Mouse (Mus musculus) granulocyte monocyte progenitor cell, adult 5-6 weeks (primary cell): ENCODE measurements around the gene Rapgef4. TPM values are rescaled to one million over a fixed set of nuclear protein-coding genes. Genes with fewer than 3 reads are reported as not detected.

Experiments used
- ATAC-seq: replicated peaks from 2 replicates; pipeline ENCODE4 v1.8.0; 2016; ENCODE audit warnings: mild to moderate bottlenecking, moderate TSS enrichment, inconsistent platforms; ENCODE audit not compliant: poor library complexity, severe bottlenecking
- total RNA-seq, 2 experiments: library from RNA; stranded (forward) in 1 of 2; stranded (reverse) in 1 of 2; fragments of 200-712, 200-1000 nt in 1 of 2; fragments of >200 nt in 1 of 2; fragmentation: Nextera tagmentation in 1 of 2; gene quantifications; 2 replicates each; pipeline ENCODE4 v1.2.3; 2014 to 2017

Gene Rapgef4
- total RNA-seq, 2 experiments from 2014 or later = 2.6 to 5.3 TPM

DNA sequence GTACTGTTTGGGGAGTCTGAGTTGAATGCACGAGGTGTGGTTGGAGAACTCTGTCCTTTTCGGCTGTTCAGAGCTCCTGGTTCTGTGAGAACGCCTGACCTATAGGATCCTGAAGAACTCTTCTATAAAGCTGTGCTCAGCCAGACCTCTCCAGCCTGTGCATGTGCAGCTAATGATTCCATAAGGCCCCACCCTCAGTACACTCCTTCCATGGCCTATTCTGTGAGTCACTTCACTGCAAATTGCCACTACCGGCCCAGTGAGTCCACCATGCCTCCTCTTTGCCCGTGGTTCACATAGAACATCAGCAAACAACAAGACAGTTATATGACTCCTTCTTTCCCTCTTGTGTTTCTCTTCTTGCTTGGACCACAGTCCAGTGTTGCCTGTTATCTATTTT lies 42.8 kb downstream of the Rapgef4 start:
- ATAC-seq = no peak

DNA sequence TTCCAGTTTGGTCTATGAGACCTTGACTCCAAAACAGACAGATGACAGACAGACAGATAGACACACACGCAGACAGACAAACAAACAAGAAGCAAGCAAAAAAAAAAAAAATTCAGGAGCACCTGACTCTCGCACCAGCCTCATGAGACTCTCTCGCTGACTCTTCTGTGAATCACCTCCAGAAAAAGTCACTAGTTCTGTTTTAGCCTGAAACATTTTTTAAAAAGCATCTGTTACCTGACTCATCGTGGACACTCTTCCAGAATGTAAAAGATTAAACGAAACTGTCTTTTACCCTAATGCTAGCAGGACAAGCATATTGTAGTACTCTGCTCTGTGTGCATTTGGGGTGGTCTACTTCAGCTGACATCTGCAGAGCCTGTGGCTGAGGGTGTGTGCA lies 44.6 kb downstream of the Rapgef4 start:
- no peak for ATAC-seq

DNA sequence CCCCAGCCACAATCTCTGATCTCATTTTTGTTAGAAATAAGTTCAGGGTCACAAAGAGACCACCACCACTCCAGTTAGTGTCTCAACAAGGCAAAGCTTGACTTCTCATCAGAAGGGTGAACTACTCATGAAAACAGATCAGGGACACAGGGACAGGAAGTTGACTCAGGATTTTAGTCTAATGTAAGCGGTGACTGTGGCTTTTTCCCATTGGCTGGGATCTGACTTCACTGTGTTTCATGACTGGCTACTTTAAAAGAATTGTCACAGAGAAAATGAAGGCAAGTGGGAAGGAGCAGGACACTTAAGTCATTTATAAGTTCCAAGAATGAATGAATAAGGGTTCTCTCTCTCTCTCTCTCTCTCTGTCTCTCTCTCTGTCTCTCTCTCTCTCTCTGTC lies 45.5 kb downstream of the Rapgef4 start:
- ATAC-seq = no peak

DNA sequence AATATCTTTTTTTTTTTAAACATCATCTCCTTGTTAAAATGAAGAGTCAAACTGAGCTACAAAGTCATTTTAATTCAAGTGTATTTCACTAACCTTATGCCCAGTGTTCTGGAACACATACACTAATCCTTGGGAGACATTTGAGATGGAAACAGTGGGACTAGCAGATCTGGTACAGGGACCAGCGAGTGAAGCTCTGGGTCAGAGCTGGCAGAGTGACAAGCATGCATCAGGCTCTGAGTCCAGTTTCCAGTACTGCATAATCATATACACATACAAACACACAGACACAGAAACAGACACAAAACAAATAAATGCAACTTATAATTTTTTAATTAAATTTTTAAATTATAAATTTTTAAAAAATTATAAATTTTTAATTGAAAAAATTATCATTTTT lies 48.0 kb downstream of the Rapgef4 start:
- no peak for ATAC-seq

DNA sequence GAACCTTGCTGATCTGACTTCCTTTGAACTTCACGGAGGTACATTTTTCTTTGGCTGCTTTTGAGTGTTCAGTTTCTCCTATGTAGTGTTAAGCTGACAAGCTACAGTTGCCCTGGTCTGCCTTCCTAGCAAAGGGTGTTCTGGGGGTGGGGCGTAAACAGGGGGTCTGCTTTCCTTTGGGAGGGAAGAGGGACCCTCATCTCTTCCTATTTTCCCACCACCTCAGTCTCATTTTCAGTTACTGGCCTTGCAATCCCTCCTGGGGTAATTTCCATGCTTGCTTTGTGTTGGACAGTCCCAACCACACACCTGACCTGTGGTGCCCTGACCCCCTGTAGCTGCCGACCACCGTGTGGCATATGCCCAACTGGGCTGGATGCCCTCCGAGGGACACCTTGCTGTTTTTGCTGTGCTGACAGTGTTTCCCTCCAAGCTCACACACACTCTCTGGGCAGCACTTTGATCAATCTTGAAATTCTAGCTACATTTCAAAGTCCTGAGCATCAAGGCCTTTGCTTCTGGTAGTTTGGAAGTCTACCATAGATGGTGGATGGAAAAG lies 48.6 kb downstream of the Rapgef4 start:
- no peak for ATAC-seq

DNA sequence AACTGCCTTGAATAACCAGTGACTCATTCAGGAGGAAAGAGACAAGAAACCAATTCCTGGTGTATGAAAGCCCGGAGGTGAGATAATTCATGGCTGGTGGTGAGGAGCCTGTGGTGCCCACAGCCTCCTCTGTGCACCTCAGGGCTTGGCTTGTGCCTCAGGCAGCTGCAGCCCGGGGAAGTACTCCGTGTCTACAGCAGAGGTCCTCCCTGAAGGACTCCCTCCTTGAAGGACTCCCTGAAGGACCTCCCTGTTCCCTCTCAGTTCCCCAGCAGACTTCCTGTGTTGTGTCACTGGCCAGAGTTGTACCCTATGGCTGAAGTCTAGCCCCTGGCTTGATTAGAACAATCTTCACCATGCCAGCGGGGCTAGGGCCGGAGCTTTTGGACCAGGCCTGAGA lies 50.7 kb downstream of the Rapgef4 start:
- ATAC-seq = peak; percentile 93

DNA sequence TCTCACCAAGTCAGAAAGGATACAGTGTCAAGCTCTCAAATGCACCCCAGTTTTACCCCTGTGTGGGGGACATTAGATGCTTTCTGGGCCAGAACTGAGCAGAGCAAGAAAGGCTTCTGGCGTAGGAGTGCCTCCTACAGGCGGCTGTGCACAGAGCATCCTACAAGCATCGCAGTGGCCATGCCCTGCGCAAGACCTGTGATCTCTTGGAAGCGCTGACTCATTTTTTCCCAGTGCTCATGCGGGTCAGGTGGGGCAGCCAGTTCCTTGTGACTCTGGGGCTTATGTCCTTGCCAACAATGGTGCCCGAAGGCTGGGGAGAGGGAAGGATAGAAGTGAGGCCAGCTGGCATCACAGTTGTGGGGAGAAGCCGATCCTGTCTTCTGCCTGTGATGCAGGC lies 54.6 kb downstream of the Rapgef4 start:
- peak; percentile 73 for ATAC-seq

DNA sequence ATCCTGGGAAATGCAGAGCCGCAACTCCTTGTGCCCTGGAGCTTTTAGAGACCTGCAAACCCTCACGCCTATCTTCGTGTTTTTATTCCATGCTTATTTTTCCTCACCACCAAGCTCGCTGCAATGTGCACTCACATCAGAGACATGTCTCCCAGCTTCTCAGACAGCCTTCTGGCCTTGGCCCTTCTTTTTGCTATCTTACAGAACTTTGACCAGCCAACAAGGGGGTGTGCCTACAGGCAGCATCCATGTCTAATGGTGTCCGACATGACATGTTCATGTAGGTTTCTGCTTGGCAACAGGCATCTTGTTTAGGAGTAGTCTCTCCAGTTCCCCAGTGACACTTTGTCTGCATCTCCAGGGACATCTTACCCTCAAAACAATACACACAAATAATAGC lies 56.3 kb downstream of the Rapgef4 start:
- ATAC-seq = no peak

DNA sequence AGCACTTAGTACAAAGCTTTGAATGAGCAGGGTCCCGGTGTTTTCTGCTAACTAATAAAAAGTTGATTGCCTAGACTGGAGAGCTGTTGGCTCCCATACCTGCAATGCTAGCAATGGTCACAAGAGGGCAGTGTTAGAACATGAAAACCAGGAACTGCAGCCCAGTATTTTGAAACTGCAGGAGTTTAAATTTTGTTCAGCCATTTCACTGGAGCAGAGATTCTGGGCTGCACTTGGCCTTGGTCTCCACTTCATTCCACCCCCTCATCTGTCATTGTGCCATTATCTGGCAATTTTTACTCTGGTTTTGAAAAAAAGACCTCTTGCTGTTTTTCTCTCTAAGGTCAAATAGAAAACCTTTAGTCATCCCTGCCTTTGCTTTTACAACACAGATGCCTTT lies 57.2 kb downstream of the Rapgef4 start:
- ATAC-seq = peak; percentile 53

DNA sequence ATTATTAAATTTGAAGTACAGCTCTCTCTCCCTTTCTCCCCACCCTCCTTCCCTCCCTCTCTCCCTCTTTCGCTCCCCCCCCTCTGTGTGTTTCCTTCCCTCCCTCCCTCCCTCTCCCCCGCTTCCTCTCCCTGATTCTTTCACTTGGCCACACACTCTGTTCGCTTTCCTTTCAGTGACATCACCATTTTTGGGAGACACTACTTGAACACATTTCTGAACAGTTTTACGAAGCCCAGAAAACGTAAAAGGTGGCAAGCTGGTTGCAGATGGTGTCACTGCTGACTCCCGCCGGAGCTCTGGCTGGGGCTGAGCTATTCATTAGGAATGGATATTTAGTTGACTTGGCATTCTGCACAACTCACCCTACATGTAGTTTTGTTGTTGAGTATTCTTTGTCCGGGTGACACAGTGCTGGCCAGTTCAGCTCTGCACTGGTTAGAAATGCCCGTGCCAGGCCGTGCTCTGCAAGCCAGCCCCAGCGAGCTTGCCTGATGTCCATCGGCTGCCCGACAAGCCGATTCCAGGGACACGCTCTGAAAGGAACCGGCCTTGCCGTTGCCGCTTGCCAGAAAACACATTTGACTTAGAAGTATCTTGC lies 57.7 kb downstream of the Rapgef4 start:
- ATAC-seq = no peak

DNA sequence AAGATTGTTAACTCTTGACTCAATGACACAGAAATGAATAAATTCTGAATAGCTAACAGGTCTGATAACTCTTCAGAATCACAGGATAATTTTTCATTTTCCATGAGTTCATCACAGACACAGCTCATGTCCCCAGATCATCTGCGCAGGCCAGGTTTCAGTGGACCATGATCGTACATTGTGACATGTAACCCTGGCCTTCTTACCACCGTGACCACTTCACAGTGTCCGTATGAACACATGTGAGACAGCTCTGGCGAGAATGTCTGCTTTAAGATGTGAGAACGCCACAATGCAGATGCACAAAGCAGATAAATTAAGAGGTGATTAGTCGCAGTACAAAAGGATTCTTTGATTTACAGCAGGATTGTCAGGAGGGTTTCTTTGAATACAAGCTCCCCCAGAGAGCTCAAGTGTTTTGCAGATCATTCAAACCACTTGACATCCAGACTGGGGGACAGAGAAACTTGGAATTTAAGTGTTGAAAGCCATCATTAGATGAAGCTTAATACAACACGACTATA lies 58.5 kb downstream of the Rapgef4 start:
- no peak for ATAC-seq

DNA sequence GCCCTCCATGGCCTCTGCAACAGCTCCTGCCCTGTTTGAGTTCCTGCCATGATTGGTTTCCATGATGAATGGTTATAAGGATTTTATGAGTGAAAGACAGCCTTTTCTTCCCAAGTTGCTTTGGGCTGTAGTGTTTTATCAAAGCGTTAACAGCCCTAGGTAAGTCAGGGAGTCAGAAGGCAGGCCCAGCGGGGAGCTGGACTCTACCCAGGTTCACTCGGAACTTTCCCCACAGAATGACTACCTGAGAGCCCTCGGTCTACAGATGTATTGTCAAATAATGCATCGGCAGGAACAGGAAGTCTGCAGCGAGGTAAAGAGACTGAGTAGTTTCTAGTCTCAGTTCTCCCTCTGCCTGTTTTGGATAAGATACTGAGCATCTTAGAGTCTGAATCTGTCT lies 60.0 kb downstream of the Rapgef4 start:
- no peak for ATAC-seq

DNA sequence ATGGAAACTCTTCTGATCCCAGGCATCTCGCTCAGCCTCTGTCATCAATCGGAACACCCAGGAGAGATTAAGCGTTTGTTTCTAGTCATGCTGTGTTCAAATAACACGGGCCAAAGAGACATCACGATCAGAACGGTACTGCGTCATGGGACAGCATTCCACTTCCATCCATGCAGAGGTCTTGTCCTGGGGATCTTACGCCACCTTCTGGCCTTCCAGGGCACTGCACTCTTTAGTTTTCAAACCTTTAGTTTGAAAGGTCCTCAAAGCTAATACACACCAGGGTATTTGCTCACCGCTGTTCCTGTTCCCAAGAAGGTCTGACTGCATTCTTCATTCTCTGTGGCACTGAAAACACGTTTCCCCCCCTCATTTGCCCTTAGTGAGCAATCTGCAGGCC lies 61.1 kb downstream of the Rapgef4 start:
- ATAC-seq = no peak

DNA sequence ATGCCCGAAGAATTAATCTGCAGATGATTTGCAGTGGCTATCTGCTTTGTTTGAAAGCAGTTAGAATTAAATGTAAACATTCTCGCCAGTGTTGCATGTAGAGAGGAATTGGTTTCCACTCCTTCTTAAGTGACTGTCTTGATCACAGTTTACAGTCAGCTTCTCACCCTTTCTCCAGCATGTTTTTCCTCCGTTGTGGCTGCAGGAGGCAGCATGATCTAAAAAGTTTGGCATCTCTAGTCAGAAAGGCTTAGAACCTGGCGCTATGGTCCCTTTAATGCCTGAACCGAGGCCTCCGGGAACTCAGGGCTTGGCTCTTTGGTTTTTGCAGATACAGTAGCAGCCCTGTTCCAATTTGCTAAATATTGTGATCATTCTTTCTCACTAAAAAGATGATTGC lies 63.2 kb downstream of the Rapgef4 start:
- no peak for ATAC-seq

DNA sequence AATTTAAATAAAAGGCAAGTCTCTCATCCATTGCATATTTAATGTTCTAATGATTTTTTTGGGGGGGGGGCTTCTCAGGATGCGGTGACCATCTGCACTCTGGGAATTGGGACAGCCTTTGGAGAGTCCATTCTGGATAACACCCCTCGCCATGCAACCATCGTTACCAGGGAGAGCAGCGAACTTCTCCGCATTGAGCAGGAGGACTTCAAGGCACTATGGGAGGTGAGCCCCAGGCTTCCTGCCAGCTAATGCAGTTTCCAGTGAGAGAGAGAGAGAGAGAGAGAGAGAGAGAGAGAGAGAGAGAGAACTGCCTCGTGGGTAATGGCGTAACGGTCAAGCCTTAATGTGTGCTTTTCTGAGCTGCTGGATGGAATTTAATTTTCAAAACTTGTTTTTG lies 64.0 kb downstream of the Rapgef4 start:
- no peak for ATAC-seq

DNA sequence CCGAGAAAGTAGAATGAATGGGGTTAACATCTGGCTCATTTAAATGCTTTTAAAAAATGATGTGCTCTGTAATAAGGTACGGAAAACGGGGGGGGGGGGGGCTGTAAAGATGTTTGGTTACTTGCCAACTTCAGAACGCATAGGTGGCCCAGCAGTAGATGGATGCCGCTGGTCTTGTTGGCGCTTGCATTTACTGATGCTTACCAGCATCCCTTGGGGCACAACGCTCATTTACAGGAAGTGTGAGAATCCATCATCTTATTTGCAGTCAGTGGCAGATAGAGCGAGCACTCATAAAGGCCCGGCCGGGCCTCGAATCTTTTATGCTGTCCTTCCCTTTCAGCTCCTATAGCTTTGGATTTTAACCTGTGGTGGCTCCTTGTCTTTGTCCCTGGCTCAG lies 64.6 kb downstream of the Rapgef4 start:
- ATAC-seq = no peak

DNA sequence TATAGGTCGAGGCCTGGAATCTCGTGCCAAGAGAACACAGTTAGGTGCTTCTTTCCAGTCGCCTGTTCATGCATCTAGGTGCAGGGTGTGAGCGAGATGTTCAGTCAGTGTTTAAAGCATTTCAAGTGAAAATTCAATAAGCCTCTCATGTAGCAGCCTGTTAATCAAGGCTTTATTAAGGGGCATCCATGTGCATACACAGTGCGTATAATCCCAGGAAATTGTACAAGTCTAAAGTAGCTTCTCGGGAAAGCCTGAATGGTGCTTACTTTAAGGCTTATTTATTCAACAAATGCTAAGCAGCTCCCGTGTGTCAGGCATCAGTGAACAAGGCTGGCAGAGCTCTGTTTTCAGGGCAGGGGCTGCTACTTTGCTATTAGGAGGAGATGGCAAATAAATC lies 69.4 kb downstream of the Rapgef4 start:
- no peak for ATAC-seq

DNA sequence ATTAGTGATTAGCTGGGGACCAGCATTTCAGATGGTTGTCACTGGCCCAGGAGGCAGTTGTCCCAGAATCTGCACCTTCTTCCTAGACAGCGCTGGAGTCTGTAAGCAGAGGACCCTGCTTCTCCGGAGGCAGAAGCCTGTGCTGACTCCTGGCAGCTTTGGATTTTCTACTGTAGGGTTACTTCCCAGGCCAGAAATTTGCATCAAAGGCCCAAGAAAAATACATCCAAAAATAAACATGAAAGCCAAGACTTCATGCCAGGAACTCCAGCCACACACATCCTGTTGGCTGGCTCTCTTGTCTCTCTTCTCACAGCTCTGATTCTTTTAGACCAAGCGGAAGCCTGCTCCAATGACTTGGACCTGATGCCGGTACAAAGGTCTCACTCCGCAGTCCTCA lies 73.2 kb downstream of the Rapgef4 start:
- no peak for ATAC-seq

DNA sequence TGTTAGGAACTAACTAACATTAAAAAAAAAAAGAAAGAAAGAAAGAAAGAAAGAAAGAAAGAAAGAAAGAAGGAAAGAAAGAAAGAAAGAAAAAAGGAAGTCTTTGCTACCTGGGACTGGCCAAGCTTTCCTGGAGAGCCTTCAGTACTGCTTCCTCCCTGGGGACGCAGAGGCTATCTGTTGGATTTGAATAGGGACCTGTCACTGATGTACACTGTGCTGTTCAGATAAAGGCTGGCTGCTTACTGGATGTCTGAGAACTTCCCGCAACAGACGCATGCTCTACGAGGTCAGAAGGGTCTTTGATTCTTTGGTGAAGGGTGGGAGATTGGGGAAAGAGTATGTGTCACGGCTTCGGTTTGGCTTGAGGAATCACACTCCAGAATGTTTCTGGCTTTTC lies 73.7 kb downstream of the Rapgef4 start:
- ATAC-seq = no peak

DNA sequence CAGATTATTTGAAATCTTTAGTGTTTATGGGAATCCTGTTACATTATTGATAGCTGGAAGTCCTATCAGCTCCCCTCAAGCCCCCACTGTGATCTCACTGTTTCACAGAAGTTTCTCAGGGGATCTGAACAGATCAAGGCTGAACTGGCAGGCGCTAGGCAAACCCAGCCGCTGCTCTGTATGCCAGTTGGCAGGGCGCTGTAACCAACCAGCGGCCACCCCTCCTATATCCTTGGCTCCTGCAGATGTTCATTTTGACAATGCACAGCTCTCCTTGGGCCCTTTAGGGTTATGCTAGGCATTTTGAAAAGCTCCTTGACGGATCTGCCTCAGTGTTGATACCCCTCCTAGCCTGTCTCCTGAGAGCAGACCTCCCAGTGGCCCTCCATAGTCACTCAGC lies 74.4 kb downstream of the Rapgef4 start:
- no peak for ATAC-seq

DNA sequence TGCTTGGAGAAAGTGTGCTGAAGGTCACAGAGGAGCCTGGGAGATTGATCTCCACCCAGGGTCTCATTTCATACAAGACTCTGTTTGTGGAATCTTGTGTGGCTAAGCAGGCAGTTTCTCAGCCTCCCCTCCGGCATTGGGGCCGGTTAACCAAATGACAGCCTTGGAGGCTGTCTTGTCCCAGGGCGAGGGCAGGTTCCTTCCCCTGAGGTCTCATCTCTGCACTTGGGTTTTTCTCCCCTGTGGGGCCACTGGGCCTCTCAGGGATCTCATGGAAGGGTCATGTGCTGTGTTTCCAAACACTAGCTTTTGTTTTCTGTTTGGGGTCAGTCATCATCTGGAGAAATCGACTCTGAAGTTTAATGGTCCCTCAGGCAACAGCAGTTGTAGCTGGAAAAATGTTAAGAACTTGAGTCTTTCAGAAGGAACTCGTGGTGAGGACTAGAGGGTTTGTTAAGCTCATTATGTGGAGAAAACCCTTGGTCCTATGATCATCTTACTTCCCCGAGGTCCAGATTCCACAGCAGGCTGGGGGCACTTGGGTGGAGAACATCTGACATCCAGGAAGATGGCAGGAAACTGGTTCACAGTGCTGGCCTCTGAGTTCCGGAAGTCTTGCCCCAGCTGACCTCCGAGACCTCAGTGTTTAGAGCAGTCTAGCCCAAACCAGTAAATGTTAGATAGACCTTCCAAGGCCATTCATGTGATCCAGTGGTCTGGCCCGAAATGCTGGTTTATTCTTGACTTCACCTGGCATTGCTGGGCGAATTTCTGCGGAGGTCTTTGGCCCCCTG lies 75.2 kb downstream of the Rapgef4 start:
- no peak for ATAC-seq

DNA sequence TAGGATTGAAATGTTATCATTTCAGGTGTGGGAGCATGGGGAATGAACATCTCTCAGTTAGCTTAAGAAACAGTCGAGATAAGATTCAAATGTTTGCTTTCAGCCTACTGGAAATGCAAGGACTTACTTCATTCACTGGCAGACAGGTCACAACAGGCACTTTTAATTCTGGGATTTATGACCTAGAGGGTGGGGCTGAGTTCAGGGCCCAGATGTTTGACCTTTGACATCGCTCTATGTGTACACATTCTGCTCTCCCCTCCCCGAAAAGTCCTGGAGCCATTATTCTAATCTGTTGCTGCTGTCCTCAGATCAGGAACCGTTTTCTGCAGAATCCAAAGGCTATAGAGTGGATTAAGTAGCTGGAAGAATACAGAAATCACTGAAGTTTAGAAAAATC lies 81.9 kb downstream of the Rapgef4 start:
- ATAC-seq = no peak
